Mouse (Mus musculus) midbrain, embryonic 11.5 days (tissue): ENCODE data around the gene Zfp648. TPM values are rescaled to one million over a fixed set of nuclear protein-coding genes. Genes with fewer than 3 reads are reported as not detected.

Source experiments
- ATAC-seq: fragments of 200-750 bp; cut with Nextera tagmentation; 2 replicates; pipeline ENCODE4 v1.8.0; 2017; ENCODE audit warnings: moderate TSS enrichment, moderate library complexity; ENCODE audit not compliant: low FRiP score
- DNase-seq: peaks from one replicate; pipeline ENCODE4 v3.0.0; 2015; ENCODE audit warnings: low spot score; ENCODE audit errors: missing footprints
- H3K27ac ChIP-seq: fragments of 300-500 bp; sonication (generic); 2 replicates; pipeline ENCODE4 v1.5.1; 2014; ENCODE audit warnings: low read depth, low read length
- H3K27me3 ChIP-seq: fragments of 300-500 bp; sonication (generic); 2 replicates; pipeline ENCODE4 v1.6.1; 2014; ENCODE audit warnings: mild to moderate bottlenecking, low read length, moderate library complexity, mixed read lengths; ENCODE audit not compliant: control insufficient read depth, insufficient read depth
- H3K36me3 ChIP-seq: fragments of 300-500 bp; sonication (generic); 2 replicates; pipeline ENCODE4 v1.6.1; 2014; ENCODE audit warnings: mild to moderate bottlenecking, low read length, moderate library complexity, mixed read lengths; ENCODE audit not compliant: control insufficient read depth, insufficient read depth
- H3K4me1 ChIP-seq: fragments of 300-500 bp; sonication (generic); 2 replicates; pipeline ENCODE4 v1.6.1; 2014; ENCODE audit warnings: low read length; ENCODE audit not compliant: control insufficient read depth, insufficient read depth
- H3K4me2 ChIP-seq: fragments of 300-500 bp; sonication (generic); 2 replicates; pipeline ENCODE4 v1.6.1; 2014; ENCODE audit warnings: mild to moderate bottlenecking, moderate library complexity
- H3K4me3 ChIP-seq: fragments of 300-500 bp; sonication (generic); 2 replicates; pipeline ENCODE4 v1.5.1; 2014; ENCODE audit warnings: low read depth, low read length
- H3K9ac ChIP-seq: fragments of 300-500 bp; sonication (generic); 2 replicates; pipeline ENCODE4 v1.6.1; 2014; ENCODE audit warnings: low read length
- H3K9me3 ChIP-seq: fragments of 300-500 bp; sonication (generic); 2 replicates; pipeline ENCODE4 v1.6.1; 2016; ENCODE audit warnings: low read length; ENCODE audit not compliant: control insufficient read depth
- WGBS: fragments of 180-500 bp; shearing (Covaris S2); extraction: QIAGEN DNeasy Blood & Tissue Kit; methylation state at CpG from one replicate; pipeline ENCODE4 v1.1.7; 2014; 5-methylcytosine and 5-hydroxymethylcytosine counted together
- polyA plus RNA-seq: library from polyadenylated mRNA; unstranded; fragments of >200 nt; fragmentation: Nextera tagmentation; extraction: Ambion mirVana; gene quantifications from 2 replicates; pipeline ENCODE4 v1.2.1, GENCODE M21; 2014

The Zfp648 gene
- polyA plus RNA-seq, 1 experiment from 2014 or later, result not detected

- H3K9ac ChIP-seq, result no peak overlapping the region
- H3K4me2 ChIP-seq, result no peak overlapping the region
- H3K36me3 ChIP-seq, result no peaks in the 10 kb centered on the region
- H3K4me3 ChIP-seq, result no peak overlapping the region
- no peaks in the 10 kb centered on the region for H3K4me1 ChIP-seq
- 90% methylated on average over 8 of the region's 8 CpGs for WGBS
- no peaks in the 10 kb centered on the region for H3K27me3 ChIP-seq
- H3K27ac ChIP-seq, result no peak overlapping the region
- ATAC-seq (no peak), DNase-seq (no peak)
- H3K9me3 ChIP-seq, result no peaks in the 10 kb centered on the region
Measured at GRCm38 (mm10) chr1:154178541-154179155, 22.3 kb upstream of the Zfp648 start.

- WGBS, result 41% methylated on average over 2 of the region's 2 CpGs
- no peaks in the 10 kb centered on the region for H3K36me3 ChIP-seq
Measured at GRCm38 (mm10) chr1:154180952-154181351, 20.0 kb upstream of the Zfp648 start.

GRCm38 (mm10) chr1:154182396-154183076, 18.5 kb upstream of the Zfp648 start:
- Histone ChIP-seq H3K4me3 (no peak overlapping the region), H3K27ac (no peak overlapping the region), H3K27me3 (no peaks in the 10 kb centered on the region), H3K4me1 (no peaks in the 10 kb centered on the region), H3K9ac (no peak overlapping the region), H3K36me3 (no peaks in the 10 kb centered on the region), H3K4me2 (no peak overlapping the region), H3K9me3 (no peaks in the 10 kb centered on the region)
- WGBS, result 72% methylated on average over 6 of the region's 6 CpGs
- no peak for DNase-seq
- no peak for ATAC-seq

More at GRCm38 (mm10) chr1:154180952-154181351, 20.0 kb upstream of the Zfp648 start:
- Histone ChIP-seq H3K4me3 (no peak overlapping the region), H3K9me3 (no peaks in the 10 kb centered on the region), H3K4me2 (no peak overlapping the region), H3K4me1 (no peaks in the 10 kb centered on the region), H3K27ac (no peak overlapping the region), H3K27me3 (no peaks in the 10 kb centered on the region), H3K9ac (no peak overlapping the region)
- ATAC-seq, result peak; percentile 86
- peak; percentile 93 for DNase-seq

GRCm38 (mm10) chr1:154183077-154183751, 17.8 kb upstream of the Zfp648 start:
- 83% methylated on average over 7 of the region's 7 CpGs for WGBS
- Histone ChIP-seq H3K4me3 (no peak overlapping the region), H3K4me2 (no peak overlapping the region), H3K9ac (no peak overlapping the region), H3K27ac (no peak overlapping the region), H3K9me3 (no peaks in the 10 kb centered on the region), H3K36me3 (no peaks in the 10 kb centered on the region), H3K27me3 (no peaks in the 10 kb centered on the region), H3K4me1 (no peaks in the 10 kb centered on the region)
- DNase-seq (no peak), ATAC-seq (no peak)

GRCm38 (mm10) chr1:154188229-154188628, 12.8 kb upstream of the Zfp648 start:
- Histone ChIP-seq H3K36me3 (no peaks in the 10 kb centered on the region), H3K4me3 (no peak overlapping the region), H3K4me2 (no peak overlapping the region), H3K9ac (no peak overlapping the region), H3K4me1 (no peaks in the 10 kb centered on the region), H3K9me3 (no peaks in the 10 kb centered on the region), H3K27me3 (no peaks in the 10 kb centered on the region), H3K27ac (no peak overlapping the region)
- 83% methylated on average over 4 of the region's 4 CpGs for WGBS
- DNase-seq (no peak), ATAC-seq (no peak)

GRCm38 (mm10) chr1:154188631-154189030, 12.4 kb upstream of the Zfp648 start:
- Histone ChIP-seq H3K9me3 (no peaks in the 10 kb centered on the region), H3K4me3 (no peak overlapping the region), H3K27ac (no peak overlapping the region), H3K4me2 (no peak overlapping the region), H3K9ac (no peak overlapping the region), H3K4me1 (no peaks in the 10 kb centered on the region), H3K27me3 (no peaks in the 10 kb centered on the region), H3K36me3 (no peaks in the 10 kb centered on the region)
- 41% methylated on average over 4 of the region's 4 CpGs for WGBS
- DNase-seq (no peak), ATAC-seq (0 out of 2 replicates have a peak, but pooled peaks have one; percentile 24)

- no peaks in the 10 kb centered on the region for H3K4me1 ChIP-seq
- no peak overlapping the region for H3K4me3 ChIP-seq
- H3K9ac ChIP-seq, result no peak overlapping the region
- H3K9me3 ChIP-seq, result no peaks in the 10 kb centered on the region
- H3K36me3 ChIP-seq, result no peaks in the 10 kb centered on the region
- ATAC-seq (no peak), DNase-seq (no peak)
- H3K4me2 ChIP-seq, result no peak overlapping the region
- H3K27ac ChIP-seq, result no peak overlapping the region
- no peaks in the 10 kb centered on the region for H3K27me3 ChIP-seq
- WGBS, result 73% methylated on average over 14 of the region's 18 CpGs
Measured at GRCm38 (mm10) chr1:154189842-154190530, 11.0 kb upstream of the Zfp648 start.

- H3K4me2 ChIP-seq, result no peak overlapping the region
- peaks cover 8% of the 10 kb centered on the region for H3K27me3 ChIP-seq
- DNase-seq (no peak), ATAC-seq (no peak)
- H3K4me3 ChIP-seq, result no peak overlapping the region
- no peaks in the 10 kb centered on the region for H3K36me3 ChIP-seq
- no peaks in the 10 kb centered on the region for H3K4me1 ChIP-seq
- no peaks in the 10 kb centered on the region for H3K9me3 ChIP-seq
- no peak overlapping the region for H3K27ac ChIP-seq
- H3K9ac ChIP-seq, result no peak overlapping the region
- WGBS, result 85% methylated on average over 10 of the region's 10 CpGs
Measured at GRCm38 (mm10) chr1:154198896-154199295, 2.1 kb upstream of the Zfp648 start.

GRCm38 (mm10) chr1:154202580-154202979, 1.6 kb downstream of the Zfp648 start:
- DNase-seq (no peak), ATAC-seq (no peak)
- peaks cover 35% of the 10 kb centered on the region for H3K27me3 ChIP-seq
- 50% methylated on average over 8 of the region's 8 CpGs for WGBS
- no peak overlapping the region for H3K4me2 ChIP-seq
- peaks cover 6% of the 10 kb centered on the region for H3K4me1 ChIP-seq
- H3K4me3 ChIP-seq, result no peak overlapping the region
- H3K9me3 ChIP-seq, result no peaks in the 10 kb centered on the region
- no peak overlapping the region for H3K9ac ChIP-seq
- H3K36me3 ChIP-seq, result no peaks in the 10 kb centered on the region
- no peak overlapping the region for H3K27ac ChIP-seq
